Mouse (Mus musculus): Measurements from ENCODE around the gene Cdkl5.

DNA sequence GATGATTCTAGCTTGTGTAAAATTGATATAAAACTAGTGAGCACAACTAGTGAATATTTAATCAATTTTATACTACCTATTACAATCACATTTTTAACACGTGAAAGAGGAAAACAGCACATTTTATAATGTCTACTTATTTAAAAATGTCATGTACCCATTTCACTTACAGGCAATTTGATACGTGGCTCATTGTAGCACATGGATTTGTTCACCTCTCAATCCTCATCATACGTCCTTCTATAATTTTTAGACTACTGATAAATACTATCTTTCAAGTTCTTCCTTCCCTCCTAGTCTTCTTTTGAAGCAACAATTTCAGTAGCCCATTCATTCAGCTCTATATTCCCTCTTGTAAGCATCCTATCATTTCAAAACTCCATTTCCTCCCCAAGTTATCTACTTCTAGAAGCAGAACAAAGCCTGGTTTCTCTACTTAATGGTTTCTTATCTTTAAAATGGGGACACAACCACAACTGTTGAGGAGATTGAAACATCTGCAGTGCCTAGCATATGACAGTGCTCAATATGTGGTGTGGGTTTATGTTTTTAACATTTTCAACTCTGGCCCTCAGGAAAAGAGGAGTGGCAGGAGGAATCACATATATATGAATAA is 75.4 kb downstream of the Cdkl5 start:
- TF ChIP-seq ZNF384 (IDR thresholded peaks at IDR 0.05; ENCODE audit: low read depth, low read length) (no peak), CHD2 (IDR thresholded peaks at IDR 0.05; ENCODE audit: low read depth, low read length) (no peak)
